Mouse (Mus musculus) intestine, embryonic 15.5 days (tissue): Measurements from ENCODE around the gene Hectd3. TPM values are rescaled to one million over a fixed set of nuclear protein-coding genes. Genes with fewer than 3 reads are reported as not detected.

Experiments
- ATAC-seq: fragments of 200-750 bp; cut with Nextera tagmentation; 2 replicates; pipeline ENCODE4 v1.8.0; 2017; ENCODE audit warnings: moderate TSS enrichment, moderate library complexity
- H3K27ac ChIP-seq: fragments of 300-500 bp; sonication (generic); 2 replicates; pipeline ENCODE4 v1.5.1; 2015; ENCODE audit warnings: mild to moderate bottlenecking, inconsistent platforms
- H3K27me3 ChIP-seq: fragments of 300-500 bp; sonication (generic); replicated peaks from 2 replicates; pipeline ENCODE4 v1.6.1; 2015; ENCODE audit warnings: inconsistent platforms
- H3K36me3 ChIP-seq: fragments of 300-500 bp; sonication (generic); 2 replicates; pipeline ENCODE4 v1.6.1; 2015; ENCODE audit warnings: inconsistent platforms
- H3K4me1 ChIP-seq: fragments of 300-500 bp; sonication (generic); replicated peaks from 2 replicates; pipeline ENCODE4 v1.6.1; 2015; ENCODE audit warnings: inconsistent platforms
- H3K4me2 ChIP-seq: fragments of 300-500 bp; sonication (generic); replicated peaks from 2 replicates; pipeline ENCODE4 v1.6.1; 2015; ENCODE audit warnings: mild to moderate bottlenecking, inconsistent platforms
- H3K4me3 ChIP-seq: fragments of 300-500 bp; sonication (generic); replicated peaks from 2 replicates; pipeline ENCODE4 v1.5.1; 2015; ENCODE audit warnings: inconsistent platforms
- H3K9ac ChIP-seq: fragments of 300-500 bp; sonication (generic); 2 replicates; pipeline ENCODE4 v1.6.1; 2015; ENCODE audit warnings: inconsistent platforms
- H3K9me3 ChIP-seq: fragments of 300-500 bp; sonication (generic); 2 replicates; pipeline ENCODE4 v1.6.1; 2016; ENCODE audit warnings: inconsistent platforms
- WGBS: fragments of 180-500 bp; shearing (Covaris S2); methylation state at CpG from one replicate; pipeline ENCODE4 v1.1.7; 2015; 5-methylcytosine and 5-hydroxymethylcytosine counted together
- polyA plus RNA-seq: library from polyadenylated mRNA; unstranded; fragments of >200 nt; fragmentation: Nextera tagmentation; extraction: Ambion mirVana; gene quantifications from 2 replicates; pipeline ENCODE4 v1.2.1, GENCODE M21; 2015

Hectd3 gene
- polyA plus RNA-seq, 1 experiment from 2014 or later = 12.6 TPM

- Histone ChIP-seq H3K9ac (no peak overlapping the region), H3K9me3 (no peaks in the 10 kb centered on the region), H3K4me2 (no peak overlapping the region), H3K27ac (no peak overlapping the region), H3K4me3 (no peak overlapping the region), H3K36me3 (peaks cover 3% of the 10 kb centered on the region; the same call in 1 of the 2 replicates), H3K27me3 (no peaks in the 10 kb centered on the region), H3K4me1 (0 out of 2 replicates have a peak, but pooled peaks cover 6% of the 10 kb centered on the region)
- no peak for ATAC-seq
- 93% methylated on average over 4 of the region's 4 CpGs for WGBS
Measured at GRCm38 (mm10) chr4:117023469-117023868, 28.4 kb downstream of the Hectd3 start.

GRCm38 (mm10) chr4:117031105-117031504 is 36.0 kb downstream of the Hectd3 start:
- no peak overlapping the region for H3K27ac ChIP-seq
- H3K27me3 ChIP-seq = no peaks in the 10 kb centered on the region
- H3K36me3 ChIP-seq = peaks cover 7% of the 10 kb centered on the region; the same call in 1 of the 2 replicates
- no peak overlapping the region for H3K4me2 ChIP-seq
- H3K9me3 ChIP-seq = no peaks in the 10 kb centered on the region
- H3K4me1 ChIP-seq = no peaks in the 10 kb centered on the region
- WGBS = 100% methylated on average over 1 of the region's 1 CpGs
- ATAC-seq = no peak
- no peak overlapping the region for H3K9ac ChIP-seq
- H3K4me3 ChIP-seq = no peak overlapping the region

- ATAC-seq = no peak
- H3K9ac ChIP-seq = no peak overlapping the region
- peak overlapping the region; percentile 37 for H3K27ac ChIP-seq
Measured at GRCm38 (mm10) chr4:117039925-117040687, 45.0 kb downstream of the Hectd3 start.

GRCm38 (mm10) chr4:117040791-117041190 is 45.7 kb downstream of the Hectd3 start:
- no peak for ATAC-seq
- WGBS = 72% methylated on average over 1 of the region's 1 CpGs
- H3K36me3 ChIP-seq = no peaks in the 10 kb centered on the region

More at GRCm38 (mm10) chr4:117039925-117040687, 45.0 kb downstream of the Hectd3 start:
- Histone ChIP-seq H3K4me2 (no peak overlapping the region), H3K4me1 (0 out of 2 replicates have a peak, but pooled peaks cover 3% of the 10 kb centered on the region), H3K36me3 (no peaks in the 10 kb centered on the region), H3K4me3 (no peak overlapping the region), H3K27me3 (no peaks in the 10 kb centered on the region), H3K9me3 (no peaks in the 10 kb centered on the region)
- 34% methylated on average over 9 of the region's 9 CpGs for WGBS

GRCm38 (mm10) chr4:117041283-117041721 is 46.2 kb downstream of the Hectd3 start:
- Histone ChIP-seq H3K4me1 (0 out of 2 replicates have a peak, but pooled peaks cover 3% of the 10 kb centered on the region), H3K27me3 (no peaks in the 10 kb centered on the region), H3K4me3 (no peak overlapping the region), H3K4me2 (no peak overlapping the region), H3K27ac (no peak overlapping the region), H3K9me3 (no peaks in the 10 kb centered on the region), H3K9ac (no peak overlapping the region), H3K36me3 (no peaks in the 10 kb centered on the region)
- 42% methylated on average over 4 of the region's 4 CpGs for WGBS
- ATAC-seq = no peak

More at GRCm38 (mm10) chr4:117040791-117041190, 45.7 kb downstream of the Hectd3 start:
- Histone ChIP-seq H3K4me3 (no peak overlapping the region), H3K4me1 (0 out of 2 replicates have a peak, but pooled peaks cover 3% of the 10 kb centered on the region), H3K27ac (no peak overlapping the region), H3K9ac (no peak overlapping the region), H3K4me2 (no peak overlapping the region), H3K9me3 (no peaks in the 10 kb centered on the region), H3K27me3 (no peaks in the 10 kb centered on the region)

GRCm38 (mm10) chr4:117048836-117049235 is 53.7 kb downstream of the Hectd3 start:
- Histone ChIP-seq H3K9ac (no peak overlapping the region), H3K4me1 (no peaks in the 10 kb centered on the region), H3K27ac (no peak overlapping the region), H3K9me3 (no peaks in the 10 kb centered on the region), H3K27me3 (no peaks in the 10 kb centered on the region), H3K4me3 (no peak overlapping the region), H3K36me3 (0 out of 2 replicates have a peak, but pooled peaks cover 5% of the 10 kb centered on the region), H3K4me2 (no peak overlapping the region)
- no peak for ATAC-seq
- WGBS = 72% methylated on average over 3 of the region's 3 CpGs

GRCm38 (mm10) chr4:117049485-117049884 is 54.4 kb downstream of the Hectd3 start:
- Histone ChIP-seq H3K9ac (no peak overlapping the region), H3K4me3 (no peak overlapping the region), H3K4me2 (no peak overlapping the region), H3K27me3 (no peaks in the 10 kb centered on the region), H3K9me3 (no peaks in the 10 kb centered on the region), H3K27ac (no peak overlapping the region), H3K36me3 (0 out of 2 replicates have a peak, but pooled peaks cover 5% of the 10 kb centered on the region), H3K4me1 (no peaks in the 10 kb centered on the region)
- no peak for ATAC-seq
- WGBS = 97% methylated on average over 1 of the region's 1 CpGs

- Histone ChIP-seq H3K27ac (no peak overlapping the region), H3K9ac (no peak overlapping the region)
- ATAC-seq = no peak
Measured at GRCm38 (mm10) chr4:117052626-117053025, 57.5 kb downstream of the Hectd3 start.

GRCm38 (mm10) chr4:117053956-117054355 is 58.8 kb downstream of the Hectd3 start:
- no peaks in the 10 kb centered on the region for H3K9me3 ChIP-seq
- WGBS = 90% methylated on average over 4 of the region's 4 CpGs
- H3K27ac ChIP-seq = no peak overlapping the region
- H3K9ac ChIP-seq = no peak overlapping the region
- no peaks in the 10 kb centered on the region for H3K36me3 ChIP-seq
- no peaks in the 10 kb centered on the region for H3K27me3 ChIP-seq
- H3K4me3 ChIP-seq = no peak overlapping the region
- no peaks in the 10 kb centered on the region for H3K4me1 ChIP-seq
- no peak for ATAC-seq
- H3K4me2 ChIP-seq = no peak overlapping the region

More at GRCm38 (mm10) chr4:117052626-117053025, 57.5 kb downstream of the Hectd3 start:
- Histone ChIP-seq H3K4me2 (no peak overlapping the region), H3K27me3 (no peaks in the 10 kb centered on the region), H3K9me3 (no peaks in the 10 kb centered on the region), H3K36me3 (no peaks in the 10 kb centered on the region), H3K4me1 (no peaks in the 10 kb centered on the region), H3K4me3 (no peak overlapping the region)
- 85% methylated on average over 4 of the region's 4 CpGs for WGBS

Other genes starting within 250 kb of the Hectd3 start
- gene Toe1, start 187.7 kb upstream of the Hectd3 start, polyA plus RNA-seq = 28.8 and 31.1 TPM in 2 replicates
- 10.3 and 10.9 TPM in 2 replicates for gene Mutyh, start 187.6 kb upstream of the Hectd3 start, polyA plus RNA-seq
- gene Hpdl, start 173.6 kb upstream of the Hectd3 start, polyA plus RNA-seq = 1.4 and 2.2 TPM in 2 replicates
- gene Zswim5, start 117.9 kb upstream of the Hectd3 start, polyA plus RNA-seq = 1.1 and 1.2 TPM in 2 replicates
- 68.7 and 75.4 TPM in 2 replicates for gene Urod, start 904 bp upstream of the Hectd3 start, polyA plus RNA-seq
- 32.2 and 37.7 TPM in 2 replicates for gene Eif2b3, start 24.1 kb downstream of the Hectd3 start, polyA plus RNA-seq
- gene Ptch2, start 100.8 kb downstream of the Hectd3 start, polyA plus RNA-seq = 5.6 and 5.9 TPM in 2 replicates
- gene Btbd19, start 130.4 kb downstream of the Hectd3 start, polyA plus RNA-seq = 6.0 and 7.6 TPM in 2 replicates
- not detected in 2 replicates for gene Tctex1d4, start 131.5 kb downstream of the Hectd3 start, polyA plus RNA-seq
- gene Plk3, start 138.6 kb downstream of the Hectd3 start, polyA plus RNA-seq = 3.6 and 3.7 TPM in 2 replicates
- gene Rps8, start 160.9 kb downstream of the Hectd3 start, polyA plus RNA-seq = 1,027 and 1,033 TPM in 2 replicates
- 37.7 and 48.7 TPM in 2 replicates for gene Kif2c, start 187.3 kb downstream of the Hectd3 start, polyA plus RNA-seq